Mouse (Mus musculus) spleen, adult 2 months (tissue): ENCODE results near the gene Sh2b3.

Experiments
- CTCF ChIP-seq: fragments of 200-500 bp; IDR thresholded peaks from 2 replicates; pipeline ENCODE4 v1.5.1; 2011; ENCODE audit warnings: mild to moderate bottlenecking, inconsistent platforms; ENCODE audit not compliant: insufficient read depth, insufficient read length, insufficient replicate concordance; ENCODE audit errors: extremely low read depth
- POLR2A ChIP-seq: fragments of 200-500 bp; IDR thresholded peaks from 2 replicates; pipeline ENCODE4 v1.6.1; 2011; ENCODE audit warnings: low read depth, low read length, inconsistent platforms

GRCm38 (mm10) chr5:121832376-121833155 lies 4.9 kb downstream of the Sh2b3 start:
- no peak for TF ChIP-seq CTCF
- no peak for TF ChIP-seq POLR2A
